Mouse (Mus musculus) hindbrain, embryonic 15.5 days (tissue): ENCODE data around the gene Kcnmb4. TPM values are rescaled to one million over a fixed set of nuclear protein-coding genes. Genes with fewer than 3 reads are reported as not detected.
A peak's percentile ranks its signal among the peaks of the same experiment; 100 is the strongest.

ENCODE experiments used
- ATAC-seq: fragments of 200-750 bp; cut with Nextera tagmentation; 2 replicates; pipeline ENCODE4 v1.8.0; 2017; ENCODE audit warnings: low read depth, moderate number of reproducible peaks, moderate TSS enrichment; ENCODE audit not compliant: low FRiP score
- H3K27ac ChIP-seq: fragments of 300-500 bp; sonication (generic); replicated peaks from 2 replicates; pipeline ENCODE4 v1.5.1; 2015; ENCODE audit warnings: mild to moderate bottlenecking, inconsistent platforms
- H3K27me3 ChIP-seq: fragments of 300-500 bp; sonication (generic); 2 replicates; pipeline ENCODE4 v1.6.1; 2015; ENCODE audit warnings: control low read depth, inconsistent platforms
- H3K36me3 ChIP-seq: fragments of 300-500 bp; sonication (generic); 2 replicates; pipeline ENCODE4 v1.6.1; 2015; ENCODE audit warnings: control low read depth, inconsistent platforms
- H3K4me1 ChIP-seq: fragments of 300-500 bp; sonication (generic); replicated peaks from 2 replicates; pipeline ENCODE4 v1.6.1; 2015; ENCODE audit warnings: control low read depth, inconsistent platforms
- H3K4me2 ChIP-seq: fragments of 300-500 bp; sonication (generic); 2 replicates; pipeline ENCODE4 v1.6.1; 2015; ENCODE audit warnings: moderate library complexity, mild to moderate bottlenecking, inconsistent platforms
- H3K4me3 ChIP-seq: fragments of 300-500 bp; sonication (generic); 2 replicates; pipeline ENCODE4 v1.5.1; 2015; ENCODE audit warnings: mild to moderate bottlenecking, inconsistent platforms
- H3K9ac ChIP-seq: fragments of 300-500 bp; sonication (generic); 2 replicates; pipeline ENCODE4 v1.6.1; 2015; ENCODE audit warnings: inconsistent platforms
- H3K9me3 ChIP-seq: fragments of 300-500 bp; sonication (generic); 2 replicates; pipeline ENCODE4 v1.6.1; 2016; ENCODE audit warnings: control low read depth, inconsistent platforms
- WGBS: fragments of 180-500 bp; shearing (Covaris S2); methylation state at CpG from one replicate; pipeline ENCODE4 v1.1.7; 2015; 5-methylcytosine and 5-hydroxymethylcytosine counted together
- polyA plus RNA-seq: library from polyadenylated mRNA; unstranded; fragments of >200 nt; fragmentation: Nextera tagmentation; extraction: Ambion mirVana; gene quantifications from 2 replicates; pipeline ENCODE4 v1.2.1, GENCODE M21; 2015

Kcnmb4 gene
- polyA plus RNA-seq, 1 experiment from 2014 or later = 34.9 TPM

- no peak for ATAC-seq
- H3K36me3 ChIP-seq = no peaks in the 10 kb centered on the region
- H3K4me1 ChIP-seq = peaks cover 27% of the 10 kb centered on the region
- H3K27ac ChIP-seq = no peak overlapping the region
- WGBS = 94% methylated on average over 3 of the region's 3 CpGs
- H3K4me2 ChIP-seq = no peak overlapping the region
- no peak overlapping the region for H3K9ac ChIP-seq
- no peaks in the 10 kb centered on the region for H3K9me3 ChIP-seq
- H3K27me3 ChIP-seq = no peaks in the 10 kb centered on the region
- no peak overlapping the region for H3K4me3 ChIP-seq
These were observed 2.9 kb upstream of the Kcnmb4 start for GRCm38 (mm10) chr10:116476559-116476958.

GRCm38 (mm10) chr10:116475725-116476124, 2.0 kb upstream of the Kcnmb4 start:
- Histone ChIP-seq H3K9ac (no peak overlapping the region), H3K36me3 (no peaks in the 10 kb centered on the region), H3K4me3 (no peak overlapping the region), H3K9me3 (no peaks in the 10 kb centered on the region), H3K4me2 (peak overlapping the region; percentile 94), H3K4me1 (peaks cover 32% of the 10 kb centered on the region), H3K27me3 (no peaks in the 10 kb centered on the region), H3K27ac (no peak overlapping the region)
- no peak for ATAC-seq
- WGBS = 70% methylated on average over 6 of the region's 6 CpGs

DNA sequence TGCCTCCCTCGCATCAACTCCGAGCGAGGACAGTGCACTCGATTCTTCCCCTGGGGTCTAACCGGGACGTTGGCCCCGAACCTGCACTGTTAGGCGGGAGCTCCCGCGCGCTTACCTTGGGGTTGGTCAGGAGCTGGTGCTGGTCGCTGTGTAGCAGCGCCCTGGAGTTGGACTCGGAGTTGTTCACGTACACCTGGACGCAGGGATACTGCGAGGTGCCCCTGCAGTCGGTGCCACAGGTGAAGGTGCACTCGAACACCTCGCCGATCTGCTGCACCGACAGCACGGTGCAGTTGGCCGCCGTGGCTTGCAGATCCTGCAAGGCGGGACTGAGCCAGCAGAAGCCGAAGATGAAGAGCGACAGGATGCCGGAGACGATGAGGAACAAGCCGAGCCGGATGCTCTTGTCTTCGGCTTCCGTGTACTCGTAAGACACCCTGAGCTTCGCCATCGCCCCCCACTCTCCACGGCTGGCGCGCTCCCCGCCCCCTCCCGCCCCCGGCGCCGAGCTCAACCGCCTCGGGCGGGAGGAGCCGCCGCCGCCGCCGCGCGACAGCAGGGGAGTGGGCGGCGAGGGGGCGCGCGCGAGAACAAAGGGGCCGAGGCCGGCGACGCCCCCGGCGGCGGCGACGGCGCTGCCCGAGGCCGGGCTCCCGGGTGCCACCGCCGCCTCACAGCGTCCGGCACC, 463 bp downstream of the Kcnmb4 start:
- Histone ChIP-seq H3K4me3 (peak overlapping the region; percentile 70), H3K9ac (peak overlapping the region; percentile 76), H3K36me3 (no peaks in the 10 kb centered on the region), H3K4me1 (peaks cover 41% of the 10 kb centered on the region), H3K27ac (peak overlapping the region; percentile 81), H3K27me3 (no peaks in the 10 kb centered on the region), H3K4me2 (peak overlapping the region; percentile 94), H3K9me3 (no peaks in the 10 kb centered on the region)
- whole genome bisulfite sequencing = 0% methylated on average over 51 of the region's 78 CpGs
- peak; percentile 79 for ATAC-seq

DNA sequence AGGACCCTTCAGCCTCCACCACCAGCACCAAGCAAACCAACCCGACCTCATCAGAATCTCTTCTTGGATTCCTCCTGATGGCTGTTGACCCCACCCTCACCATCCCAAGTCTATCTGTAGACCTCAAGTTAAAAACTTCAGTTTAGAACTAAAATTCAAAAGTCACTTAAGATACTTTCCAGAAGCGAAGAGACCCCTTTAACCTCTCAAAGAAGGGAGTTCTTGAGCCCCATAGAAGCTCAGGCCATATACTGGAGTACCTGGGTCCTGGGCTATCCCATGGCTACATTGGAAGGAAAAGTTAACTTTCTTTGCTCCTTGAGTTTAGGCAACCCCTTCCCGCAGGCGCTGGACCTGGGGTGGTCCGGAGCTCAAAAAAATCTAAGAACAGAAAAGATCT, 1.1 kb downstream of the Kcnmb4 start:
- Histone ChIP-seq H3K36me3 (no peaks in the 10 kb centered on the region), H3K4me2 (peak overlapping the region; percentile 94), H3K9ac (peak overlapping the region; percentile 76), H3K27ac (no peak overlapping the region; the same call in 1 of the 2 replicates), H3K4me3 (peak overlapping the region; percentile 70), H3K9me3 (no peaks in the 10 kb centered on the region), H3K27me3 (no peaks in the 10 kb centered on the region), H3K4me1 (peaks cover 41% of the 10 kb centered on the region)
- WGBS = 9% methylated on average over 5 of the region's 5 CpGs
- ATAC-seq = no peak

GRCm38 (mm10) chr10:116470306-116470925, 3.3 kb downstream of the Kcnmb4 start:
- no peaks in the 10 kb centered on the region for H3K36me3 ChIP-seq
- H3K9me3 ChIP-seq = no peaks in the 10 kb centered on the region
- 67% methylated on average over 11 of the region's 11 CpGs for WGBS
- H3K27ac ChIP-seq = no peak overlapping the region
- no peaks in the 10 kb centered on the region for H3K27me3 ChIP-seq
- no peak overlapping the region for H3K9ac ChIP-seq
- H3K4me2 ChIP-seq = peak overlapping the region; percentile 32
- peak overlapping the region; percentile 13 for H3K4me3 ChIP-seq
- ATAC-seq = no peak
- H3K4me1 ChIP-seq = peaks cover 37% of the 10 kb centered on the region

- 82% methylated on average over 5 of the region's 5 CpGs for WGBS
- Histone ChIP-seq H3K27me3 (no peaks in the 10 kb centered on the region), H3K4me1 (peaks cover 28% of the 10 kb centered on the region), H3K4me2 (no peak overlapping the region), H3K27ac (no peak overlapping the region), H3K4me3 (no peak overlapping the region), H3K36me3 (no peaks in the 10 kb centered on the region), H3K9me3 (no peaks in the 10 kb centered on the region), H3K9ac (no peak overlapping the region)
- ATAC-seq = no peak
These were observed 5.6 kb downstream of the Kcnmb4 start for GRCm38 (mm10) chr10:116468094-116468493.

- WGBS = 93% methylated on average over 12 of the region's 12 CpGs
- no peaks in the 10 kb centered on the region for H3K27me3 ChIP-seq
- no peak for ATAC-seq
These were observed 9.8 kb downstream of the Kcnmb4 start for GRCm38 (mm10) chr10:116463753-116464345.

DNA sequence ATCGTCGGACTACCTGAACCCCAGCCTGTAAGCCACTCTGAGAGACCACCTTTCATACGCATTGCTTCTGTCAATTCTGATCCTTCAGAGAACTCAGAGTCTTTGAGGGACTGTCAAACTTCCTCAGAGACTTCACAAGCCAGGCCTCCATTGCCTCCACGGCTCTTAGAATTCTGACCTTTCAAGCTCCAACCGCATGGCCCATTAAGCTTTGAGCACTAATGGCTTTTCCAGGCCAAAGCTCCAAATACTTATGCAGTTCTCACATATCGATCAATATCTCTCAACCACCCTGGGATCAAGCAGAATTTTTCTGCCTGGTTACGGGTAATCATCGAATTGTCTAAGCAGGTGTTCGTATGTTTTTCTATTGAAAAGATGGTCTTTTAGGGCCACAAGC, 12.2 kb downstream of the Kcnmb4 start:
- Histone ChIP-seq H3K4me3 (no peak overlapping the region), H3K9ac (no peak overlapping the region), H3K27ac (no peak overlapping the region), H3K4me2 (no peak overlapping the region), H3K4me1 (no peaks in the 10 kb centered on the region), H3K9me3 (no peaks in the 10 kb centered on the region), H3K36me3 (0 out of 2 replicates have a peak, but pooled peaks cover 2% of the 10 kb centered on the region), H3K27me3 (no peaks in the 10 kb centered on the region)
- no peak for ATAC-seq
- WGBS = 80% methylated on average over 9 of the region's 9 CpGs

More at GRCm38 (mm10) chr10:116463753-116464345, 9.8 kb downstream of the Kcnmb4 start:
- no peaks in the 10 kb centered on the region for H3K4me1 ChIP-seq
- H3K27ac ChIP-seq = no peak overlapping the region
- no peak overlapping the region for H3K4me3 ChIP-seq
- no peak overlapping the region for H3K4me2 ChIP-seq
- H3K9ac ChIP-seq = no peak overlapping the region
- H3K9me3 ChIP-seq = no peaks in the 10 kb centered on the region
- 0 out of 2 replicates have a peak, but pooled peaks cover 2% of the 10 kb centered on the region for H3K36me3 ChIP-seq

- 97% methylated on average over 9 of the region's 9 CpGs for WGBS
- Histone ChIP-seq H3K9ac (no peak overlapping the region), H3K4me2 (no peak overlapping the region), H3K4me1 (no peaks in the 10 kb centered on the region), H3K27me3 (no peaks in the 10 kb centered on the region), H3K36me3 (0 out of 2 replicates have a peak, but pooled peaks cover 2% of the 10 kb centered on the region), H3K27ac (no peak overlapping the region), H3K4me3 (no peak overlapping the region), H3K9me3 (no peaks in the 10 kb centered on the region)
- ATAC-seq = no peak
These were observed 14.9 kb downstream of the Kcnmb4 start for GRCm38 (mm10) chr10:116458786-116459185.

DNA sequence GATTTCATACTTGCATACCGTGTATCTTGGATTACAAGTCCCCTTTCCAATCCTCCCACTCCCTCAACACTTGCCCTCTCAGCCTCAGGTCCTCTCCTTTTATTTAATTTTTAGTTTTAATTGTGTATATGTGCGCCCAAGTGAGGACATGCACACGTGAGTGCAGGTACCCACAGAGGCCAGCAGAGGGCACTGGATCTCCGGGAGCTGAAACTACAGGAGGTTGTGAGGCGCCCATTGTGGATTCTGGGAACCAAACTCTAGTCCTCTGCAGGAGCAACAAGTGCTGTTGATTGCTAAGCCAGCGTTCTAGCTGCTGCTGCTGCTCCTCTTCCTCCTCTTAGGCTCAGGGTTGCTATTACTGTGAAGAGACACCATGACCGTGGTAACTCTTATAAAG, 20.9 kb downstream of the Kcnmb4 start:
- WGBS = 97% methylated on average over 7 of the region's 7 CpGs

DNA sequence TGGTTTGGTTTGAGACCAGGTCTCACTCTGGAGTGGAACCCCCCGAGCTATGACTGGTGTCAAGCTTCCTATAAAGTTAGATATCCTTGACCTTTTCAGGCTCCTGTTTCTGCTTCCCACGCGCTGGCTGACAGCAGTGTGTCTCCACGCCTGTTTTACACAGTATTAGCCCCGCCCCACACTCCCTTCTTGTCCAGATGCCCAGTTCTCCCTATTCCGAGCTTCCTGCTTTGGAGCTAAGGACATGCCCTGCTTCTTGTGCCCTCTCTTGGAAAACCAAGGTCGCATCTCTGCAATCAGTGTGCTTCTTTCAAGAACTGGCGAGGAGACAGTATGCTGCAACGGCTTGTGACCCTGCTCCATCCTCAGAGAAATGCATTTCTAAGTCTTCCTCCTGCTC, 23.1 kb downstream of the Kcnmb4 start:
- no peak overlapping the region for H3K4me2 ChIP-seq
- H3K9ac ChIP-seq = no peak overlapping the region
- H3K4me1 ChIP-seq = no peaks in the 10 kb centered on the region
- 70% methylated on average over 9 of the region's 9 CpGs for WGBS
- H3K9me3 ChIP-seq = no peaks in the 10 kb centered on the region
- no peak overlapping the region for H3K27ac ChIP-seq
- H3K27me3 ChIP-seq = no peaks in the 10 kb centered on the region
- no peaks in the 10 kb centered on the region for H3K36me3 ChIP-seq
- no peak for ATAC-seq
- no peak overlapping the region for H3K4me3 ChIP-seq

More for the DNA sequence above, 20.9 kb downstream of the Kcnmb4 start:
- H3K4me3 ChIP-seq = no peak overlapping the region
- H3K27ac ChIP-seq = no peak overlapping the region
- H3K36me3 ChIP-seq = no peaks in the 10 kb centered on the region
- H3K9me3 ChIP-seq = no peaks in the 10 kb centered on the region
- no peaks in the 10 kb centered on the region for H3K27me3 ChIP-seq
- H3K4me2 ChIP-seq = no peak overlapping the region
- H3K9ac ChIP-seq = no peak overlapping the region
- H3K4me1 ChIP-seq = no peaks in the 10 kb centered on the region
- no peak for ATAC-seq

DNA sequence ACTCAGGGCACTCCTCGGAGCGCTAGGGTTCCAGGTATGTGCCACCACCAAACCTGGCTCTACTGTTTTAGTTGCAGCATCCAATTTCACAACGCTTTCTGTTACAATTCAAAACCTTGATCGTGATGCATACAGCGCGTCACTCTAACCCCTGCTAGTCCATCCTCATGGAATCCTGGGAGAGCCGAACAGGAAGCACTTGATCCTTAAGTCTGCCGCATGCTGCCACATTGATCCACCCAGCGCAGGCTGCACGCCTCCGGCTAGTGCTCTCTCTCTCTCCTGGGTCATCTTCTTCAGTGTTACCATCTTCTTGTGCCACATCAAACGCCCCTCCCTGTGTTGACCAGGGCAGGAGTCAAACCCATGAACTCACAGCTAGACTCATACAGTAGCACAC, 25.5 kb downstream of the Kcnmb4 start:
- WGBS = 95% methylated on average over 12 of the region's 12 CpGs
- ATAC-seq = no peak

More for the DNA sequence above, 25.5 kb downstream of the Kcnmb4 start:
- H3K4me2 ChIP-seq = no peak overlapping the region
- no peaks in the 10 kb centered on the region for H3K4me1 ChIP-seq
- H3K36me3 ChIP-seq = 0 out of 2 replicates have a peak, but pooled peaks cover 3% of the 10 kb centered on the region
- no peaks in the 10 kb centered on the region for H3K27me3 ChIP-seq
- no peaks in the 10 kb centered on the region for H3K9me3 ChIP-seq
- H3K27ac ChIP-seq = no peak overlapping the region
- no peak overlapping the region for H3K9ac ChIP-seq
- no peak overlapping the region for H3K4me3 ChIP-seq
